Mouse (Mus musculus) heart, embryonic 16.5 days (tissue): Measurements from ENCODE around the gene Sgms1. TPM values are rescaled to one million over a fixed set of nuclear protein-coding genes. Genes with fewer than 3 reads are reported as not detected.
"Not testable (repeated sequence)": the region's sequence is repeated elsewhere in the genome, so short reads cannot be mapped to it uniquely, and the experiment has no call there.

ENCODE experiments used
- ATAC-seq: fragments of 200-750 bp; cut with Nextera tagmentation; replicated peaks from 2 replicates; pipeline ENCODE4 v1.8.0; 2017; ENCODE audit warnings: moderate number of reproducible peaks; ENCODE audit not compliant: insufficient read depth, low FRiP score; ENCODE audit errors: extremely low read depth
- H3K27ac ChIP-seq: fragments of 300-500 bp; sonication (generic); 2 replicates; pipeline ENCODE4 v1.5.1; 2014; ENCODE audit warnings: mild to moderate bottlenecking, low read length, control low read depth, moderate library complexity
- H3K27me3 ChIP-seq: fragments of 300-500 bp; sonication (generic); 2 replicates; pipeline ENCODE4 v1.6.1; 2014; ENCODE audit warnings: low read length, mixed read lengths; ENCODE audit not compliant: control insufficient read depth, insufficient read depth
- H3K36me3 ChIP-seq: fragments of 300-500 bp; sonication (generic); 2 replicates; pipeline ENCODE4 v1.6.1; 2014; ENCODE audit not compliant: control insufficient read depth, insufficient read depth
- H3K4me1 ChIP-seq: fragments of 300-500 bp; sonication (generic); 2 replicates; pipeline ENCODE4 v1.6.1; 2014; ENCODE audit warnings: low read length, mixed read lengths; ENCODE audit not compliant: control insufficient read depth, insufficient read depth
- H3K4me2 ChIP-seq: fragments of 300-500 bp; sonication (generic); 2 replicates; pipeline ENCODE4 v1.6.1; 2014; ENCODE audit warnings: low read depth, mild to moderate bottlenecking, control low read depth, low read length
- H3K4me3 ChIP-seq: fragments of 300-500 bp; sonication (generic); 2 replicates; pipeline ENCODE4 v1.5.1; 2014; ENCODE audit warnings: mild to moderate bottlenecking, control low read depth, low read length
- H3K9ac ChIP-seq: fragments of 300-500 bp; sonication (generic); 2 replicates; pipeline ENCODE4 v1.6.1; 2014; ENCODE audit warnings: low read length, control low read depth
- H3K9me3 ChIP-seq: fragments of 300-500 bp; sonication (generic); replicated peaks from 2 replicates; pipeline ENCODE4 v1.6.1; 2016; ENCODE audit warnings: low read length; ENCODE audit not compliant: control insufficient read depth
- WGBS: fragments of 180-500 bp; shearing (Covaris S2); extraction: QIAGEN DNeasy Blood & Tissue Kit; methylation state at CpG from one replicate; pipeline ENCODE4 v1.1.7; 2014; 5-methylcytosine and 5-hydroxymethylcytosine counted together
- polyA plus RNA-seq: library from polyadenylated mRNA; unstranded; fragments of >200 nt; fragmentation: Nextera tagmentation; extraction: Ambion mirVana; gene quantifications from 2 replicates; pipeline ENCODE4 v1.2.1, GENCODE M21; 2015

Sgms1 gene
- polyA plus RNA-seq, 1 experiment from 2014 or later: 40.1 TPM

GRCm38 (mm10) chr19:32317347-32317746 is 72.2 kb downstream of the Sgms1 start:
- not testable (repeated sequence) for H3K27me3 ChIP-seq, H3K4me3 ChIP-seq, ATAC-seq, H3K9me3 ChIP-seq, H3K4me2 ChIP-seq, H3K4me1 ChIP-seq, H3K9ac ChIP-seq, H3K27ac ChIP-seq, H3K36me3 ChIP-seq
- 100% methylated on average over 1 of the region's 1 CpGs for WGBS

- Histone ChIP-seq H3K9me3 (no peaks in the 10 kb centered on the region), H3K4me3 (no peak overlapping the region), H3K4me1 (no peaks in the 10 kb centered on the region), H3K9ac (no peak overlapping the region), H3K27me3 (no peaks in the 10 kb centered on the region), H3K27ac (no peak overlapping the region), H3K4me2 (no peak overlapping the region), H3K36me3 (no peaks in the 10 kb centered on the region)
- 84% methylated on average over 4 of the region's 4 CpGs for WGBS
- ATAC-seq: no peak
Observed at GRCm38 (mm10) chr19:32313304-32313703, 76.2 kb downstream of the Sgms1 start.

GRCm38 (mm10) chr19:32311762-32312161 is 77.8 kb downstream of the Sgms1 start:
- Histone ChIP-seq H3K27me3 (no peaks in the 10 kb centered on the region), H3K27ac (no peak overlapping the region), H3K4me3 (no peak overlapping the region), H3K36me3 (no peaks in the 10 kb centered on the region), H3K9ac (no peak overlapping the region), H3K9me3 (no peaks in the 10 kb centered on the region), H3K4me2 (no peak overlapping the region), H3K4me1 (no peaks in the 10 kb centered on the region)
- ATAC-seq: no peak
- 89% methylated on average over 5 of the region's 5 CpGs for WGBS

GRCm38 (mm10) chr19:32311063-32311462 is 78.5 kb downstream of the Sgms1 start:
- ATAC-seq: no peak
- H3K4me2 ChIP-seq: no peak overlapping the region
- H3K9me3 ChIP-seq: no peaks in the 10 kb centered on the region
- 77% methylated on average over 3 of the region's 3 CpGs for WGBS
- no peaks in the 10 kb centered on the region for H3K4me1 ChIP-seq
- no peak overlapping the region for H3K9ac ChIP-seq
- no peak overlapping the region for H3K27ac ChIP-seq
- no peaks in the 10 kb centered on the region for H3K36me3 ChIP-seq
- no peak overlapping the region for H3K4me3 ChIP-seq
- no peaks in the 10 kb centered on the region for H3K27me3 ChIP-seq

- H3K9ac ChIP-seq: no peak overlapping the region
- 95% methylated on average over 5 of the region's 5 CpGs for WGBS
- H3K27ac ChIP-seq: no peak overlapping the region
- H3K27me3 ChIP-seq: no peaks in the 10 kb centered on the region
- no peaks in the 10 kb centered on the region for H3K9me3 ChIP-seq
- no peak overlapping the region for H3K4me3 ChIP-seq
- H3K4me2 ChIP-seq: no peak overlapping the region
- H3K4me1 ChIP-seq: no peaks in the 10 kb centered on the region
- no peaks in the 10 kb centered on the region for H3K36me3 ChIP-seq
- no peak for ATAC-seq
Observed at GRCm38 (mm10) chr19:32310483-32310882, 79.0 kb downstream of the Sgms1 start.

GRCm38 (mm10) chr19:32309346-32309745 is 80.2 kb downstream of the Sgms1 start:
- Histone ChIP-seq H3K4me2 (no peak overlapping the region), H3K27me3 (no peaks in the 10 kb centered on the region), H3K9me3 (no peaks in the 10 kb centered on the region), H3K36me3 (no peaks in the 10 kb centered on the region), H3K27ac (no peak overlapping the region), H3K4me1 (peaks cover 7% of the 10 kb centered on the region), H3K9ac (no peak overlapping the region), H3K4me3 (no peak overlapping the region)
- ATAC-seq: no peak
- 83% methylated on average over 3 of the region's 3 CpGs for WGBS

GRCm38 (mm10) chr19:32308311-32308710 is 81.2 kb downstream of the Sgms1 start:
- no peaks in the 10 kb centered on the region for H3K36me3 ChIP-seq
- H3K4me3 ChIP-seq: no peak overlapping the region
- WGBS: 92% methylated on average over 3 of the region's 3 CpGs
- H3K9ac ChIP-seq: no peak overlapping the region
- no peak overlapping the region for H3K4me2 ChIP-seq
- no peaks in the 10 kb centered on the region for H3K9me3 ChIP-seq
- H3K27me3 ChIP-seq: no peaks in the 10 kb centered on the region
- no peak overlapping the region for H3K27ac ChIP-seq
- peaks cover 16% of the 10 kb centered on the region for H3K4me1 ChIP-seq
- no peak for ATAC-seq

GRCm38 (mm10) chr19:32304898-32305297 is 84.6 kb downstream of the Sgms1 start:
- peak; percentile 69 for ATAC-seq
- H3K27ac ChIP-seq: peak overlapping the region; percentile 95
- no peaks in the 10 kb centered on the region for H3K36me3 ChIP-seq
- no peaks in the 10 kb centered on the region for H3K27me3 ChIP-seq
- peaks cover 17% of the 10 kb centered on the region for H3K4me1 ChIP-seq
- 0 out of 2 replicates have a peak overlapping the region, but pooled peaks have one; percentile 6 for H3K9ac ChIP-seq
- H3K4me3 ChIP-seq: no peak overlapping the region
- peak overlapping the region; percentile 34 for H3K4me2 ChIP-seq
- no peaks in the 10 kb centered on the region for H3K9me3 ChIP-seq
- 43% methylated on average over 4 of the region's 4 CpGs for WGBS

- Histone ChIP-seq H3K9ac (0 out of 2 replicates have a peak overlapping the region, but pooled peaks have one; percentile 6), H3K36me3 (no peaks in the 10 kb centered on the region; the same call in 1 of the 2 replicates), H3K4me1 (peaks cover 17% of the 10 kb centered on the region), H3K9me3 (no peaks in the 10 kb centered on the region), H3K4me3 (no peak overlapping the region), H3K27ac (peak overlapping the region; percentile 95), H3K4me2 (peak overlapping the region; percentile 34), H3K27me3 (no peaks in the 10 kb centered on the region)
- 42% methylated on average over 9 of the region's 9 CpGs for WGBS
- ATAC-seq: peak; percentile 80
Observed at GRCm38 (mm10) chr19:32304008-32304873, 85.3 kb downstream of the Sgms1 start.
